Mouse (Mus musculus) G1E (cell line): ENCODE data around the gene Dync1i1.

Source experiments
- CTCF ChIP-seq: IDR thresholded peaks from 2 replicates; pipeline ENCODE4 v1.5.1; 2012; ENCODE audit warnings: low read depth, low read length, inconsistent platforms, mixed read lengths
- GATA1 ChIP-seq: IDR thresholded peaks from 2 replicates; pipeline ENCODE4 v1.6.1; 2012; ENCODE audit warnings: borderline replicate concordance, low read length, inconsistent platforms, mixed read lengths
- GATA2 ChIP-seq: IDR thresholded peaks from 2 replicates; pipeline ENCODE4 v1.6.1; 2012; ENCODE audit warnings: low read depth, low read length, inconsistent platforms, borderline replicate concordance
- POLR2AphosphoS5 ChIP-seq: IDR thresholded peaks from 2 replicates; pipeline ENCODE4 v1.6.1; 2012; ENCODE audit warnings: low read depth, low read length, inconsistent platforms; ENCODE audit not compliant: insufficient replicate concordance
- TAL1 ChIP-seq: conservative IDR thresholded peaks from 2 replicates; pipeline ENCODE4 v1.6.1; 2012; ENCODE audit warnings: low read depth, low read length, inconsistent platforms, mixed read lengths

DNA sequence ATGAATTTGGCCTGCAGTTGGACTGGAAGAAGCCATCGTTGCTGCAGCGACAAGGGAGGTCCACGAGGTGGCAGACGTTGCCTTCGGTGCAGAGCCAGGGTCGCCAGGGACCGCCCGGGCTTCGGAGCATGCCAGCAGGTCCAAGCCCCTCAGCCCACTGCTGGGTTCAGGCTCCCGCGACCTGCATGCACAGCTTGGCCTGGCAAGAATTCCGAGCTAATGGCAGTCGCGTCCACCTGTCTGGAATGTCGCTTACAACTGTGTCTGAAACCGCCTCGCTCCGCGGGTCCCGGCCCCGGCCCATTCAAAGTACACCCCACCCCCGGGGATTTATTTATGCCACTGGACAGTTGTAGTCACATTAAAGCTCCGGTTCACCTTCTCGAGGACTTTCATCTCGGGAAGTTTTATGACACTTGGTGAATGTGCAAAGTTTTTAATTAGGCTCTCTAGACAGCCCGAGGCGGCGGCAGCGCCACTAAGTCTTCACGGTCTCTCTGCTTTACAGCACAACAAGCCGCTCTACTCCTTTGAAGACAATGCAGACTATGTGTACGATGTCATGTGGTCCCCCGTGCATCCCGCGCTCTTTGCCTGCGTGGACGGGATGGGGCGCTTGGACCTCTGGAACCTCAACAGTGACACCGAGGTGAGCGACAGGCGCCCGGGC is 280.5 kb downstream of the Dync1i1 start:
- TF ChIP-seq CTCF: no peak
- no peak for TF ChIP-seq TAL1
- no peak for TF ChIP-seq POLR2AphosphoS5
- no peak for TF ChIP-seq GATA1
- TF ChIP-seq GATA2: no peak
